Mouse (Mus musculus) left cerebral cortex, postnatal 36 days (tissue): ENCODE results near the gene Gpc5. TPM values are rescaled to one million over a fixed set of nuclear protein-coding genes. Genes with fewer than 3 reads are reported as not detected.

Source experiments
- DNase-seq, 2 experiments: peaks; one replicate each; pipeline ENCODE4 v3.0.0; 2021 to 2022; ENCODE audit warnings: low spot score in 2 of 2, mixed read lengths in 1 of 2
- intact Hi-C: fragments of 180-260 bp; cut with DNase I; formaldehyde crosslinking; loops from one replicate; pipeline ENCODE4 v1.15.1; 2025
- total RNA-seq, 2 experiments: library from RNA; stranded (reverse); gene quantifications; 2 replicates each; pipeline ENCODE4 v1.2.3; 2021

Gene Gpc5
- total RNA-seq, 2 experiments from 2014 or later = 31.3 to 34.0 TPM

DNA sequence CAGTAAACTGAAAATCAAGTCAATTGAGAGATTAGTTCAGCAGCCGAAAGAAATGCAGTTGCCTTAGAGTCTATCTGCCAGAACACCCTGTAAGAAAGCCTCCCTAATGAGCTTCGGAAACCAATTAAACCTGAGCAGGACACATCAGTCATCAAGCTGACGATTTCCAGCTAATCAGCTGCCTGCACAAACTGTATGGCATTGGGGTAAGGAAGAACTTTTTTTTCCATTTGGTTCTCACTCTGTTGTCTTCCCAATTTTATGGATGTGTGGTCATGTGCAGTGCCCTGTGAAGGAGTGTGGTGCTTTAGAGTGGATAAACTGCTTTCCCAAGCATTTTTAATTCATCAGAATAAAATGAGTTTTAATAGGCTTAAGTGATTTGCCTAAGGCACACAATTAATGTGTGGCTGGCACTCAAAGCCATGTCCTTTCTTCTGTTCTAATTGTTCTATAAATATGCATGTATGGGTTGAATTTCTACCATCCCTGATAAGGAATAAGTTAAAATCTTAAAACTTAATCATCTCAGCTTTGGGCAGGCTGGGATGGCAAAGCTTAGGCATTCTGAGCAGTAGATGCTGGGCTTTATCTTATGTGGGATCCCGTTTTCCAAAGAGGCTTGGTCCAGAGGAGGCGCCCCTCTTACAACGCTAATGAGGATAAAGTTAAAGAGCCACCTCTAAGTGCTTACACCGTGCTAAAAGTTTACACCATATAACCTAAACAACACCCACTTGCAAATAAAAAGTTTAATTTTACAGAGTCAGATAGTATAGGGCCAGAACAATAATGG, 687.6 kb downstream of the Gpc5 start:
- no peak for DNase-seq
- intact Hi-C loops = no loop called here

DNA sequence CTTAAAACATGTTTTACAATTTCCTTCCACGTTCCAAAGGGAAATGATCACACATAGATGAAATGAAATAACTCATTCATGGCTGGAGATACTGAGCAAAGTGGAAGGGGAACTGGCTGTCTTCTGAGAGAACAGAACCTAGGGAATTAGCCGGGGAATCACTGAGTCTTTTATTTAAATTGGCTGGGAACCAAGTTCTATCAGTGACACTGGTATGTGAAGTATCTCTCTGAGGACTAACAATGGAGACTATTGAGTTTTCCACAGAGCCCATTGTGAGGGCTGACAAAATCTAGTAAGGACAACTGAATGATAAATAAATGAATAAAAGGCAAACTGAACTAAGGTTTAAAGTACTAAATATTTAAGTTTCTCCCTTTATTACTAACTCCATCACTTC, 712.7 kb downstream of the Gpc5 start:
- no peak for DNase-seq
- intact Hi-C loops = no loop called here

DNA sequence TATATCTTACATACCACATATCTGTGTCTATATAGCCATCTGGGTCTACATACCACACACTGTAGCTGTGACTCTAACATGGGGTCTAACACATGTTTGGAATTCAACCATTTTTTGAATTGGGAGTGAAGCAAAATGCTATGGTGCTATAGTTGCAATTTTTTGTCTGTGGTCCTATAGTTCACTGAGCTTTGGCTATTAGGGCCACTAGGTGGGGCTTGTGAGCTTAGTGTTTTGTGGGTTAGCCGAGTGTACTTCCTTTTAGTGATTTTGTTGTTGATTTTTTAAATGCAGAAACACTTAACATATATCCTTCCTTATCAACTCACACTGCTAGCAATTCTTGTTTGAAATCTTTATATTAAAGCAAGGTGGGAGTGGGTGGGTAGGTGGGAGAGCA, 727.0 kb downstream of the Gpc5 start:
- intact Hi-C loops = no loop called here
- DNase-seq = no peak

- intact Hi-C loops = no loop called here
- DNase-seq = no peak
Observed at GRCm38 (mm10) chr14:115821657-115822056, 729.6 kb downstream of the Gpc5 start.

GRCm38 (mm10) chr14:115830485-115830884, 738.5 kb downstream of the Gpc5 start:
- no peak for DNase-seq
- intact Hi-C loops = no loop called here

GRCm38 (mm10) chr14:115831219-115831755, 739.3 kb downstream of the Gpc5 start:
- intact Hi-C loops = no loop called here
- DNase-seq = peak; percentile 68

GRCm38 (mm10) chr14:115831854-115832625, 740.0 kb downstream of the Gpc5 start:
- no peak for DNase-seq
- intact Hi-C loops = no loop called here

DNA sequence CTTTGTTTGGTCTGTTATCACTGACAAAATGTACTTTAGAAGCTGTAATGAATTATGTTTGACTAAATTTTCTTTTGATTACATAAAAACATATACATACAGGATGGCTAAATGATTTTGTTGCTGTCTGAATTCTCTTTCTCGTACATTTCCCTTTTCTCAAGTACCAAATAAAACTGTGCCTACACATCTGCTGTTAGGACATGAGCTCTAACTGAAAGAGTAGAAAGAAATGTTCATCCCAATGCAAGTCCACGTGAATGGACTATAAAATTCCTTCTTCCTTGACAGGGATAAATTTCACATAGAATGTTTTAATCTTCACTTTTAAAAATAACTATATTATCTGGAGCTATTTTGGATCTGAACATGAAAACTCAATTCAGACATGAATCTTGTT, 751.8 kb downstream of the Gpc5 start:
- intact Hi-C loops = no loop called here
- DNase-seq = no peak

DNA sequence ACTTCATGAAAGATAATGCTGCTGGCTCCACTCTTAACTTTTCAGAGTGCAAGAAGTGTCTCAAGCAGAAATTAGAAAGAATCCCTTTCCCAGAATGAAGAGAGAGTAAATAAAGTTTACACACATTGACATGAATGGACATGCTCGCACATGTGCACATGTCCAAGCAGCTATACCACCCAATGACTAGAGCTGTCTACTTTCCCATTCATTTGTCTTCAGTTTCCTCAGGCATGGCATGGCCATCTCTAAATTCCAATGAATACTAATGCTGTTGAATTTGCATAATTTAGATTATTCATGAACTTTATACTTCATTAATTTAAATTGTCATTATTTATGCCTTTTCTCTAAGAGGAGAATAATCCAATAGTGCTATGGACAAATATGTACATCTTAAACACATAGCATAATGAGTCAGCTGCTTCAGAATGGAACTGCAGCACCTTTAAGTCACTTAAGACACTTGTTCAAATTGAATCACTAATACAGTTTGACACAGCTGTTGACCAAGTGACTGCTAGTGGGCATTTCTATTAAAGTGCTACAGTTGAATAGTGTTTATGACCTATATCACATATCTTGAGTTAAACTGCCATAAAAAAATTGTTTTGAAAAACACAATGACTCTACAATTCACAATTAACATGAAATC, 752.9 kb downstream of the Gpc5 start:
- intact Hi-C loops = no loop called here
- DNase-seq = no peak

GRCm38 (mm10) chr14:115869127-115869526, 777.1 kb downstream of the Gpc5 start:
- DNase-seq = no peak

DNA sequence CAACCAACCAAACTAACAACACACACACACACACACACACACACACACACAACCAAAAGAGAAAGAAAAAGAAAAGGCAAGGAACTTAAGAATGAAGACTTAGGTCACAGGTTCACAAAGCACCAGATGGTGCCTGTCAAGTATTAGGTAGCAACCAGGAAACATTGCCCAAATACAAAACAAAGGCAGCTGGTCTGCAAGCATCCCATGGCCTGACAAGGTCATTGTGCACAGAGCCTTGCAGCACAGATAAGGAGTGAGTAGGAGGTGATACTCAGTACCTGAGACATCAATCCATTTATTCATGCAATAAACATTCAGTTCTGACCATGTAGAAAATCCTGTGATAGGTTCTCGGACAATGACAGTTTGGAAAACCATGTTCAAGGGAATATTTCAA, 884.0 kb downstream of the Gpc5 start:
- no peak for DNase-seq
- intact Hi-C loops = no loop called here

More at GRCm38 (mm10) chr14:115869127-115869526, 777.1 kb downstream of the Gpc5 start:
- intact Hi-C loops = no loop called here

- intact Hi-C loops = no loop called here
- no peak for DNase-seq
Observed at GRCm38 (mm10) chr14:115979233-115979632, 887.2 kb downstream of the Gpc5 start.

- intact Hi-C loops = no loop called here
- no peak for DNase-seq
Observed at GRCm38 (mm10) chr14:115990764-115991163, 898.7 kb downstream of the Gpc5 start.

GRCm38 (mm10) chr14:115993520-115994106, 901.6 kb downstream of the Gpc5 start:
- no peak for DNase-seq
- intact Hi-C loops = no loop called here

DNA sequence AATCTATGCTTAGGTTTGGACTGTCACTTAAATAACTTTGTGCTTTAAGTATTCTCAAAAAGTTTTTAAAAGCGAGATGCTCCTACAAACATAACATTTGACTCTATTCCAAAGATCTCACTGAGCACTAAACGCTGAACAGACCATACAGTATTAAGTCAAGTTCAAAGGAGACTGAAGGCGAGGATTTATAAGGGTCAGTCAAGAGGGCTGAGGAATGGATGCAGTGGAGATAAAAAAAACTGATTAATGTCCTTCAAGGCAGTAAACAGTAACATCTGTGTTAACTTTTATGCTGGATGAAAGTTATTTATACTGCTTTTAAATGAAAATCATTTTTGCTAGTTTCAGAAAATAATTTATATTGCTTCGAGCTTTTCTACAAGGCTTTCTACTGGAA, 906.9 kb downstream of the Gpc5 start:
- intact Hi-C loops = no loop called here
- no peak for DNase-seq

DNA sequence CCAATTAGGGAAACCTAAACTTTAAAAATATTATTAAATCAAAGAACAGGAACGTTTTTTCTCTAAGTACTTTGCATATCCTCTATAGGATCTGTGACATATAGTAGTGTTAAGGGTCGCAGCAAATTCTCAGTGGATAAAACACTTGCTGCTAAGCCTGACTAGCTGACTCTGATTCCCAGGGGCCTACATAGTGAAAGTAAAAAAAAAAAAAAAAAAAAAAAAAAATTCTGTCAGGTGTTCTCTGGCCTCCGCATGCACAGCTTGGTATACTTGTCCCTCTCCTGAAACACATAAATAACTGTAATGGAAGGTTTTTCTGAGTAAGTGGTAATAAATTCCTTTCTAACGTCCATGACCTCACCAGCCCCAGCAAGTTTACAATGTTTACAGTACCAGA, 995.0 kb downstream of the Gpc5 start:
- intact Hi-C loops = no loop called here
- no peak for DNase-seq

DNA sequence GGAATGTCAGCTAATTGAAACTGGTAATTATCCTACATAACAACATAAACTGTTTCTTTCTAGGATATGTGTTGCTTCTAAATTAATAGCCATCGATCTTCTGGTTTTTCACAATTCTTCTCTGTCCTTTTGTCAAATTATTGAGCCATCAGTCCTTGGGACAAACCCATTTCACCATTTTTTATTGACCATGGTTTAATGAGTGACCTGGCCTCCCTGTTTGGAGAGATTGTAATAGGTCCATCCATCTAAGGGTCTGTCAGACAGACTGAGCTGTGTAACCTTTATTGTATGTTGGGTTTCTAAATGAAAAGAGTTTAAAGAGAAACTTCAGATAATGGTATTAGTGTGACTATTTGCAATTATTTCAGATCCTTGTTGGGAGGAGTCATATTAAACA, 1035.9 kb downstream of the Gpc5 start:
- intact Hi-C loops = no loop called here
- no peak for DNase-seq

DNA sequence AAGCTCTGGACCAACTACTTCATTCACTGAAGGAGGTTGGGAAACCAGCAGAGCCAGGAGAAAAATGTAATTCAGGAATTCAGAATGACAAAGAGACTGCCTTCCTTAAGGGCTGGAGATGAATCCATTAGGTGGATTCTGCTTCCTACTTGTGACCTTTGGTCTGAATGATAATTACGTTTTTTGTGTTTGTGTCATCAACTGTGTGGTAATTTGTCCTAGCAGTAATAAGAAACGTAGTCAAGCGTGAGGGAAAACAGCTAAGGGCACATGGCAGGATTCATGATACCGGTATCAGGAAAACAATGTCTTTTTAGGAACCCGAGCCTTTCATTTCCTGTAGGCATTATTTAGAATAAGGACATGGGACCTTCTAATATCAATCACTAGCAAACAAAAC, 1045.3 kb downstream of the Gpc5 start:
- intact Hi-C loops = no loop called here
- no peak for DNase-seq

DNA sequence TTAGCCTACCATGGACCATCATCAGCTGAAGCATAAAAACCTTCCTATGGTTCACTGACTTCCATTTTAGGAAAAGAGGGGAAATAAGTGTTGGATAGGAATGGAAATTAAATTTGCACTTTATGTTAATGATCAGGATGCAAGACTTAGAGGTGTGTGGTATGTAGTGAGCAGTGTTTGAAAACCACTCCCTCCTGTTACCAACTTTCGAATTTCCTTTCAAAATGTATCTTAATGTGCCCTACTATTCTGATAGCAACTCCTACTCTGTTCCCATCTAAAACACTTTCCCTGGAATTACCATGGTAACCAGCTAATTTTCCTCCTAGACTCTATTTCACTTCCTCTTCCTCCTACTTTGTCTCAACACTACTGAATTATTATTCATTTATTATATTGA, 1045.8 kb downstream of the Gpc5 start:
- intact Hi-C loops = no loop called here
- no peak for DNase-seq

GRCm38 (mm10) chr14:116162586-116162985, 1070.6 kb downstream of the Gpc5 start:
- intact Hi-C loops = no loop called here
- no peak for DNase-seq
